Mouse (Mus musculus) heart, postnatal 0 days (tissue): ENCODE data around the gene Cog5.

Source experiments
- CTCF ChIP-seq: IDR thresholded peaks from 2 replicates; pipeline ENCODE4 v1.5.1; 2016; ENCODE audit warnings: antibody characterized with exemption, control low read depth, low read depth
- EP300 ChIP-seq: IDR thresholded peaks from 2 replicates; pipeline ENCODE4 v1.6.1; 2016; ENCODE audit warnings: antibody characterized with exemption, low read depth

DNA sequence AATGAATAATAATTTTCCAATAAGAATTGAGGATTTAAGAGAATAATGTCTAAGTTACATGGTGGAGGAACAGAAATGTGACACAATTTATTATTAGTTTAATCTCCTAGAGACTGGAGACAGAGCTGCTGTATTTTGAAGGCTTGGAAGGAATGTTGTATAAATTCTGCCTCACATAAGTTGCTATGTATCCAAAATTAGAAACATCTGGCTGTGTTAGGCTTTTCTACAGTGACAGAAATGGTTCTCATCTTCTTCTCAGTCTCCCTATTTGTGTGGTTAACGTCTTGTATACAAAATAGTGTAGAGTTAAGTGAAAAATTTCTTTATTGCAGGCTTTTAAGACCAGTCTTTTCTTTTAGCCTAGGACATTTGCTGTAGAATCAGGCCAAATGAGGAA, 52.9 kb downstream of the Cog5 start:
- TF ChIP-seq EP300 = no peak
- no peak for TF ChIP-seq CTCF
